ENCODE assay signal across 10 mouse cellular contexts in the genomic region with DNA sequence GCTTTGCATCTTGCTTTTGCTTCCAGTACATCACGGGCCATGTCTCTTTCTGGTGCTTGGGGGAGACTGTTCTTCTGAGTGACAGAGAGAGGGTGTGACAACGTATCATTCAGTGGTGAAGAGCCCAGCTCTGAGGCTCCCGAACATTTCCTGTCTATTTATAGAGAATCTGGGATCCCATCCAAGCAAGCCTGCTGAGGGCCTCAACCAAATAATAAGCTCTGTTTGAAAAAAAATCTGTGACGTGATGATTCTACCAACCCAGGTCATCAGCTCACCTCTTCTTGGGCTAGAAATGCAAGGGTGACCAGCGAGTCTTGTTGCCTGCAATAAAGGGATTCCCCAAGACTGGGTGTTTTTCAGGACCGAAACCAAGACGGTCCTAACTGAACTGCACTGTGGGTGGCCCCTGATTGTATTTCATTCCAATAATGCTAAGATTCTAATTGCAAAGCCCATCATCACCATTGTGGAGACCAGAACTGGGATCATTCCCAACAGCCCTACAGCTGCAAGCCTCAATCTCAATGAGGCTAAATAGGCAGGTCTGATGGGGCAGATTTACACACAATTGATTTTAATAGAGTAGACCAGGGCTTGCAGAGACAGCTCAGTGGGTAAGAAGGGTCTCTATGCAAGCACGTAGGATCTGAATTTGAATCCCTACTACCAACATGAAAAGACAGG.
DNase-seq lines count a peak whose midpoint lies in the region; TF ChIP-seq lines count a peak whose summit lies in the region.
"Had no signal": no experiment of that assay in that cellular context is flagged by ENCODE, and none has a peak within 500 bp of the region (broad histone marks: within the 10 kb centered on the region; RNA-seq: fewer than 3 reads in every experiment).

No protein-coding gene starts in this region.

- no peak overlapping the region for H3K4me3 ChIP-seq in gastrocnemius, adult 2 months
- H3K4me3 ChIP-seq: midbrain, embryonic 12.5 days; stomach, embryonic 15.5 days had no signal

- DNase-seq in gastrocnemius, adult 2 months: peak; percentile 27
- DNase-seq in gastrocnemius, postnatal 36 days: no peak
- peak; percentile 1 for DNase-seq in retina, adult 2 months (ENCODE audit: low read depth, low spot score)
- DNase-seq in retina, embryonic 14.5 days (ENCODE audit: low spot score): no peak
- peak; percentile 43 for DNase-seq in heart, postnatal 4 days
- DNase-seq in yolk sac, embryonic 10.5 days (ENCODE audit: low spot score): no peak
- DNase-seq in urinary bladder, postnatal 14 days (ENCODE audit: low spot score): no peak
- DNase-seq in thymus, postnatal 36 days: no peak

- intact Hi-C loops in gastrocnemius, adult 2 months (cut with DNase I): no loop called here
- intact Hi-C loops in gastrocnemius, postnatal 36 days (cut with DNase I): no loop called here

- TF ChIP-seq CTCF in gastrocnemius, adult 2 months (IDR thresholded peaks at IDR 0.05): no peak

- H3K27ac ChIP-seq in gastrocnemius, adult 2 months: no peak overlapping the region
- H3K27ac ChIP-seq: stomach, embryonic 15.5 days had no signal

Comparison
In these comparisons a context has a peak if more than half of its experiments do, and no peak if none do; other contexts are left out.
1. DNase-seq: peak in gastrocnemius, adult 2 months (single experiment), retina, adult 2 months (single experiment) and heart, postnatal 4 days (single experiment); none in gastrocnemius, postnatal 36 days (0 of 2), retina, embryonic 14.5 days (single experiment), yolk sac, embryonic 10.5 days (single experiment), urinary bladder, postnatal 14 days (single experiment) and thymus, postnatal 36 days (0 of 2).